Mouse (Mus musculus): ENCODE results near the gene 2610042L04Rik.
"Not testable (repeated sequence)": the region's sequence is repeated elsewhere in the genome, so short reads cannot be mapped to it uniquely, and the experiment has no call there.

The 2610042L04Rik gene

DNA sequence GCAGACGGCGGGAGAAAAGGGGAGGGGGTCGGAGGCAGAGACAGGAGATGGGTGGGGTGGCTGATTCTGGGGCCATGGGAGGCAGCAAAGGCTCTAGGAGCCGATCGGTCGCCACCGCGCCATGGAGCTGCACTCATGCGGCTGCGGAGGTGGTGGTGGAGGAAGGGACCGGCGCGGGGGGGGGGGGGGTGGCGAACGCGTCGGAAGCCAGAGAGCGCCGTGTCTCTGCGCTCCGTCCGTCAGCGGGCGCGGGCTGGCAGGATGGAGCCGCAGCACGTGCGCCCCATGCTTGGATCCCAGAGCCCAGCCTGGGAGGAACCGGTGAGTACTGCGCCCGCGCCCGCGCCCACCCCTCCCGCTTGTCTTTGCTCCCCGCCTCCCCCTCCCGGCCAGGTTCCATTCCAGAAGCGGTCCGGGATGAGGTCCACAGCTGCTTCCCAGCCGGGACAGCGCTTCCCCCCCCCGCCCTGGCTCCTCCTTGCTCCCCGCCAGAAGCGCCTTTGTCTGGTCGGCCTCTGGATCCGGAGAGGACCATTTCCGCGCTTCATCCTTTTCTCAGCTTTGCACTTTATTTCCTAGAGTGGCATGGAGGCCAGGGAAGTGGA, at the start of gene 2610042L04Rik:
TSS of gene 2610042L04Rik (plus strand) at position 288 of the 605 bp plus-strand sequence.
- not testable (repeated sequence) for DNase-seq (ENCODE audit: low spot score)

DNA sequence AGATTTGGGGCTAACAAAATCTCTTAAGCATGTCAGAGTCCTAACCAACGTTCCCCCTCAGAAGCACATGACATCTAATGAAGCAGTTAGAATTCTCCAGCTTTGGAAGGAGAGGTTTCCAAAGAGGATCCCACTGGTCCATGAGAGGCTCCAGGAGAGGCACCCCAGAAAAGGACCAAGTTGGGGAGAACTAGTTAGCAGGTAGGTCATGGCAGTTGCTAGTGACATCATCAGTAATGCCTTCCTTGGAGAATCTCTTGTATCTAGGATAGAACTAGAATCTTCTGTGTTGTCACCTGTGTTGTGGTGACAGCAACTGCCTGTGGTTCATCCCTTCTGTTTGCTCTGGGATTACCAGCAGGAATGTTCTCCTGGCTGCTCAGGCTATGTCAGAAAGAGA, 17.6 kb upstream of the 2610042L04Rik start, which contains the start of gene Gm3149:
TSS of gene Gm3149 (plus strand) at position 301 of the 400 bp plus-strand sequence.
- not testable (repeated sequence) for DNase-seq (ENCODE audit: low spot score)

DNA sequence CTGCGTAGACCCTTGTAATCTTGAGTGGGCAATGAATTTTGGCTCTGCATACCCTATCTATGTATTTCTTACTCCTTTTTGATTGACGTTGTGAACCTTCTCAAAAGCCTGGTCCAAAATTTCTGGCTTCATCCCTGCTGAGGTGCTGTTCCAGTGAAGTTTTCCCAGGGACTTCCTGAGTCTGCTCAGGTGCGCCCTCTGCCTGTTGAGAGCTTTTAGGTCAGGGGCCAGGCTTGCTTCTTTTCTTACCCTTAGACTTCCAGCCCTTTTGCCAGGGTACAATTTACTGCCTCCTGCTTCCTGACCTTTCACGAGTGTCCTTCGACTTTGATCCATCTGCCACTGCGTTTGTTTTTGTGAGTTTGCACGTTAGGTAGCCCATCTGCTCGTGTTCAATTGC, 943 bp downstream of the 2610042L04Rik start:
- DNase-seq (ENCODE audit: low spot score): not testable (repeated sequence)

DNA sequence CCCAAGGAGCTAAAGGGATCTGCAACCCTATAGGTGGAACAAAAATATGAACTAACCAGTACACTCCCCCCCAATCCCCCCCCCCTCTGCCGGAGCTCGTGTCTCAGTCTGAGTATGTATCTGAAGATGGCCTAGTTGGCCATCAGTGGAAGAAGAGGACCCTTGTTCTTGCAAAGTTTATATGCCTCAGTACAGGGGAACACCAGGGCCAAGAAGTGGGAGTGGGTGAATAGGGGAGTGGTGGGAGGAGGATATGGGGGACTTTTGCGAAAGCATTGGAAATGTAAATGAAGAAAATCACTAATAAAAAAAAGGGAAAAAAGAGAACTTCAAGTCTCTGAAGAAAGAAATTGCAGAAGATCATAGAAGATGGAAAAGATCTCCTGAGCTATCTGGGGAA, 34.4 kb downstream of the 2610042L04Rik start:
- DNase-seq (ENCODE audit: low spot score): not testable (repeated sequence)

DNA sequence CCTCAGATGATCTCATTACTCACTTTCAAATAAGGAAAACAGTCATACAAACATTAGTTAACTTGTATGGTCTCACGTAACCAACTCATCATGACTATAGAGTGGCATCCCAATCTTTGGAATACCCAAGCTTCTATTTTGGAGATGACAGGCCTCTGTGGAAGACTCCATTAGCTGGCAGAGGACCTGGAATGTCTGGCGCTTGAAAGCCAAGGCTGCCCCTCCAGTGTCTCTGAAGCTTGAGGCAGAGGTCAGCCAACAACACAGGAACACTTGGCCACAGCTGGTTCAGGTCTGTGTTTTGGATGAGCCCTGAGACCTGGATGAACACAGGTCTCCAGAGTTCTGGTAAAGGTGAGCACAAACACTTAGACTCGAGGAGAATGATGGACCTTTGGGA, 35.1 kb downstream of the 2610042L04Rik start:
- not testable (repeated sequence) for DNase-seq (ENCODE audit: low spot score)

DNA sequence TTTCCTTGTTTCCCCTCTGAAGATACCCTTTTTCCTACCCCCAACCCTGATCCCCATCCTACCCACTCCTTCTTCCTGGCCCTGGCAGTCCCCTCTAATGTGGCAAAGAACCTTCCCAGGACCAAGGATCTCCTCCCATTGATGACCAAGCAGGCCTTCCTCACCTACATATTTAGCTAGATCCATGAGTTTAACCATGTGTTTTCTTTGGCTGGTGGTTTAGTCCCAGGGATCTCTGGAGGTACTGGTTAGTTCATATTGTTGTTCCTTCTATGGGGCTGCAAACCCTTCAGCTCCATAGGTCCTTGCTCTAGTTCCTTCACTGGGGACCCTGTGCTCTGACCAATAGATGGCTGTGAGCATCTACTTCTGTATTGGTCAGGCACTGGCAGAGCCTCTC, 43.3 kb downstream of the 2610042L04Rik start:
- DNase-seq (ENCODE audit: low spot score): not testable (repeated sequence)

DNA sequence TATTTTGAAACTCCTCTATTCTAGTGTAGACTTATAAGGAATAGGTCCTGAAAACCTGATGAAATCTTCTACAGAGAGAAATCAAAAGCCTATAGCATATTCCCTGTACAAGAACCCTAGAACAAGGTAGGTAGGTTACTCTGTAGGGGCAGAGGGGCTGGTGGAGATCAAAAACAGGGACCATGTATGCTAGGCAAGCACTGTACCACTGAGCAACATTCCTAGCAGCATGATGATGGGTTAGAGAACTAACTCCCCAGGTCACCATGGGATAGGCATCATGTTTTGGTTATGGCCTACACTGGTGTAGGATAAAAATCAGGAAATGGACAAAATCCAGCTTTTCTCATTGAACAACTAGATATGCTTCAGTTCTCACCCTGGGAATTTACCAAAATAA, 51.0 kb downstream of the 2610042L04Rik start:
- not testable (repeated sequence) for DNase-seq (ENCODE audit: low spot score)

DNA sequence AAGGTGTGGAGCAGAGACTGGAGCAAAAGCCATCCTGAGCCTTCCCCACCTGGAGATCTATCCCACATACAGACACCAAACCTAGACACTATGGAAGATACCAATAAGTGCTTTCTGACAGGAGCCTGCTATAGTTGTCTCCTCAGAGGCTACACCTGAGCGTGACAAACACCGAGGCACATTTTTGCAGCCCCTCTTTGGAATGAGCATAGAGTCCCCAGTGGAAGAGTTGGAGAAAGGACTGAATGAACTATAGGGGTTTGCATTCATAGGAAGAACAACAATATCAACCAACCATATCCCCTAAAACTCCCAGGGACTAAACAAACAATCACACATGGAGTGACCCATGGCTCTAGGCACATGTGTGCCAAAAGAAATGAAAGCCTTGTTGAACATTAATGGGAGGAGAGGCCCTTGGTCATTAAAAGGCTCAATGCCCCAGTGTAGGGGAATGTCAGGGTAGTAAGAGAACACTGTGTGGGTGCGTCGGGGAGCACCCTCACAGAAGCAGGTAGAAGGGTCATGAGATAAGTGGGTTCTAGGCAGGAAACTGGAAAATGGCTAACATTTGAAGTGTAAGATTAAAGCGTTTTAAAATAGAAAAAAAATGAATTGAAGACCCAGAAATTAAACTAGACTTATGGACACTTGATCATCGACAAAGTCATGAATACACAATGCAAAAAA, 58.4 kb downstream of the 2610042L04Rik start:
- not testable (repeated sequence) for DNase-seq (ENCODE audit: low spot score)

DNA sequence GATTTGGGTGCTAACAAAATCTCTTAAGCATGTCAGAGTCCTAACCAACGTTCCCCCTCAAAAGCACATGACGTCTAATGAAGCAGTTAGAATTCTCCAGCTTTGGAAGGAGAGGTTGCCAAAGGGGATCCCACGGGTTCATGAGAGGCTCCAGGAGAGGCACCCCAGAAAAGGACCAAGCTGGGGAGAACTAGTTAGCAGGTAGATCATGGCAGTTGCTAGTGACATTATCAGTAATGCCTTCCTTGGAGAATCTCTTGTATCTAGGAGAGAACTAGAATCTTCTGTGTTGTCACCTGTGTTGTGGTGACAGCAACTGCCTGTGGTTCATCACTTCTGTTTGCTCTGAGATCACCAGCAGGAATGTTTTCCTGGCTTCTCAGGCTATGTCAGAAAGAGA, 62.7 kb downstream of the 2610042L04Rik start, which contains the start of gene Gm3159:
TSS of gene Gm3159 (plus strand) at position 301 of the 400 bp plus-strand sequence.
- not testable (repeated sequence) for DNase-seq (ENCODE audit: low spot score)

DNA sequence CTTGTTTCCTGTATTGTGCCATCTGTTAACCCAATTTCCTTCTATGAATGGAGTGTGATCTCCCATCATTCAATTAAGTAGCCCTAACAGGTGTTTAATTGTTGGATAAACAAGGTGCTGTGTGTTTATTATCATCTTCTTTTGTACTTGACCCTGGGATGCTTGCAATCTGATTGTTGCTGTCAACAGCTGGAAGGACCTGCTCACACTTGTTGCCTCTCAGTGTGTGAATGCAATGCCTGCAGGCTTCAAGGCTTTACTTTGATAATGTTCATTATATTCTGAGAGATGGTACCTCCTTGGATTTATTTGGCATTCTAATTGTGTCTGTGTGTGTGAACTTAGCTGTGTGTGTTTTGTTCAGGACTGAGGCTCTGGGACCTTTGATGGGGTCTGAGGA, 64.1 kb downstream of the 2610042L04Rik start:
- not testable (repeated sequence) for DNase-seq (ENCODE audit: low spot score)

DNA sequence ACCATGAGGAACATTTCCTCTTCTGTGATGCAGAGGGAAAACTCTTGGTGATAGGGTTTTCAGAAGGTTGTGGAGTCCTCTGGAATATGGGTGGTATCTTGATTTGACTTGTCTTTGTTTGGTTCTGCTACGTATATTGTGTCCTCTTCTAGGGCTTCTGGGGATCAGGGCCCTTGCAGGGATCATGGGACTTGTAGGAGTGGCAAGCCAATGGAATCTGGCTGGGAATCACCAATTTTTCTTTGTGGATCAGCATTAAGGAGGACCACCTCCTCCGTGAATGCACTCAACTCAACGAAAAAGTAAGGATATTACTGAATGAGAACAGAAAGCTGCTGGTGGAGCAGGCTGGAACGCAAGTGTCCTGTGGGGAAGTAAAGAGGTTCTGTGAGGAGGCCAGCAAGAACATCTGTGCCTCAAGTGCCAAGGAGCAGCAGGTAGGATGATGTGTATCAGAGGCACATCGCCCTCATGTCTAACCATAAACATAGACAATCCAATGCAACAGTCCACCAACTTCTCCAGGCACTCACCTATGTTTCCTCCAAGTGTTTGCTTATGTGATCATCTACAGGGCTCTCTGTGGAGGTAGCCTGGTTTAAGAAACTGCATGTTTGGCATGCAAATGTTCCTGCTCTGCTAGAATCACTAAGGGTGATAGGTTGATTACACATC, 65.7 kb downstream of the 2610042L04Rik start:
- DNase-seq (ENCODE audit: low spot score): not testable (repeated sequence)

DNA sequence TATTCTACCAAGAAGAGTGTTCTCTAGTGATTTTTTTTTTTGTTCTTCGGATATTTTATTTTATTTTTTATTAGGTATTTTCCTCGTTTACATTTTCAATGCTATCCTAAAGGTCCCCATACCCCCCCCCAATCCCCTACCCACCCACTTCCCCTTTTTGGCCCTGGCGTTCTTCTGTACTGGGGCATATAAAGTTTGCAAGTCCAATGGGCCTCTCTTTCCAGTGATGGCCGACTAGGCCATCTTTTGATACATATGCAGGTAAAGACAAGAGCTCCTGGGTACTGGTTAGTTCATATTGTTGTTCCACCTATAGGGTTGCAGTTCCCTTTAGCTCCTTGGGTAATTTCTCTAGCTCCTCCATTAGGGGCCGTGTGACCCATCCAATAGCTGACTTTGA, 66.7 kb downstream of the 2610042L04Rik start:
- DNase-seq (ENCODE audit: low spot score): not testable (repeated sequence)

DNA sequence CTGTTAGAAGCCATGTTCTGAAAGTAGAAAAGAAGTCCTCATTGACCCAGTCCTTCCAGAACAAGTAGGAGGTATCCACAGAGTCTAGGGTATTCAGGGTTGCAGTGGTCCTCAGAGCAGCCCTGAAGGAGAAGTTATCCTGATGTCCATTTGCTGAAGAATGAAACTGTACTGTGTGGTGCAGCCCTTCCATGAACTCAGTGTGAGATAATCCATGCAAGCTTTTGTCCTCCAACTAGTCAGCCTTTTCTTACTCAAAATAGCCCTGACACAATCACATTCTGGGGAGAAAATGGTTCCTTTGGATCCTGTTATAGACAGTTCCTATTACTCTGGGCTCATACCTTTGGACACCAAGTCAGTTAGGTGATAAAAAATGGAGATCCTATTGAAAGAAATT, 69.3 kb downstream of the 2610042L04Rik start:
- not testable (repeated sequence) for DNase-seq (ENCODE audit: low spot score)

Data from adipocyte (in vitro differentiated cells).